Mouse (Mus musculus): ENCODE results near the gene Errfi1. TPM values are rescaled to one million over a fixed set of nuclear protein-coding genes. Genes with fewer than 3 reads are reported as not detected.
A peak's percentile ranks its signal among the peaks of the same experiment; 100 is the strongest.

Gene Errfi1
- total and polyA plus RNA-seq, 3 experiments, result 2.1 to 2.7 TPM; not detected in 1

DNA sequence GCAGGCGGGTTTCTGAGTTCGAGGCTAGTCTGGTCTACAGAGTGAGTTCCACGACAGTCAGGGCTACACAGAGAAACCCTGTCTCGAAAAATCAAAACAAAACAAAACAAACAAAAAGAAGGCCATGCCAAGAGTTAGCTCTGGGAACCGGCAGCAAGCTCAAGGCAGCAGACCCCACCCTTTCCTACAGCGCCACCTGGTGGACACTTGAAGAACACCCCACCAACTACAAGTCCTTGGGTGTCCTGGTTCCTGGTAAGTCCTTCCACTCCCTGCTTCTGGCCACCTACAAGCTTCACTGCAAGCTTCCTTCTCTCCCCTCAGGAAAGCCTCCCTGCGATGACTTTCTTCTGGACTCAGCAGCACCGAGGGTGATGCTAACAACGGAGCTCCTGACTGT, 47.9 kb downstream of the Errfi1 start (continued):
- TF ChIP-seq UBTF (IDR thresholded peaks at IDR 0.05; ENCODE audit: borderline replicate concordance, insufficient read depth, low read depth, low read length) (no peak), HCFC1 (IDR thresholded peaks at IDR 0.05; ENCODE audit: low read depth, low read length) (no peak), CTCF (IDR thresholded peaks at IDR 0.05 in 2 of 3, conservative IDR thresholded peaks at IDR 0.05 in 1 of 3; ENCODE audit: control insufficient read depth in 1 of 3, insufficient read depth in 1 of 3, low read depth in 2 of 3, low read length in 3 of 3, poor library complexity in 1 of 3, severe bottlenecking in 1 of 3) (peak; percentile 78 to 97 (median 90)), NRF1 (IDR thresholded peaks at IDR 0.05; ENCODE audit: insufficient read depth, low read depth, low read length, poor library complexity, severe bottlenecking) (no peak), MXI1 (IDR thresholded peaks at IDR 0.05; ENCODE audit: low read depth, low read length) (no peak), POLR2AphosphoS5 (IDR thresholded peaks at IDR 0.05; ENCODE audit: borderline replicate concordance, low read depth, low read length) (no peak), MEF2A (IDR thresholded peaks at IDR 0.05; ENCODE audit: extremely low read depth, insufficient replicate concordance, low read depth, low read length, poor library complexity, severe bottlenecking) (no peak), ETS1 (IDR thresholded peaks at IDR 0.05; ENCODE audit: low read depth, low read length) (no peak)

GRCm38 (mm10) chr4:150902062-150902461, 48.3 kb downstream of the Errfi1 start:
- H3K9me3 ChIP-seq (replicated peaks; ENCODE audit: insufficient read depth, low read length), result no peaks in the 10 kb centered on the region
- H3K4me3 ChIP-seq (ENCODE audit: control insufficient read depth in 1 of 2, insufficient read depth in 1 of 2, low read depth in 2 of 2, low read length in 2 of 2), result no peak overlapping the region
- no peaks in the 10 kb centered on the region for H3K27me3 ChIP-seq (ENCODE audit: control insufficient read depth in 1 of 2, insufficient read depth in 2 of 2, low read length in 2 of 2)
- no peaks in the 10 kb centered on the region for H3K4me1 ChIP-seq (ENCODE audit: control insufficient read depth in 1 of 2, insufficient read depth in 2 of 2, low read length in 2 of 2)
- H3K27ac ChIP-seq (ENCODE audit: control insufficient read depth, low read depth, low read length), result no peak overlapping the region
- no peak for DNase-seq (ENCODE audit: low read depth, low spot score)
- peaks cover 0 to 7% of the 10 kb centered on the region in 2 experiments; a peak in 2 of 4 replicates for H3K36me3 ChIP-seq (ENCODE audit: control insufficient read depth in 1 of 2, insufficient read depth in 2 of 2, low read length in 2 of 2)
- no peaks in the 10 kb centered on the region; the same call in 1 of the 2 replicates for H3K79me2 ChIP-seq (ENCODE audit: control insufficient read depth, insufficient read depth, low read length, poor library complexity)
- no peak overlapping the region for H3K9ac ChIP-seq (ENCODE audit: control insufficient read depth, low read depth, low read length, poor library complexity, severe bottlenecking)
- TF ChIP-seq MEF2A (IDR thresholded peaks at IDR 0.05; ENCODE audit: extremely low read depth, insufficient replicate concordance, low read depth, low read length, poor library complexity, severe bottlenecking) (no peak), MXI1 (IDR thresholded peaks at IDR 0.05; ENCODE audit: low read depth, low read length) (no peak), EP300 (IDR thresholded peaks at IDR 0.05; ENCODE audit: low read depth in 1 of 2, low read length in 2 of 2) (no peak), ZC3H11A (IDR thresholded peaks at IDR 0.05; ENCODE audit: low read depth, low read length) (no peak), MAZ (IDR thresholded peaks at IDR 0.05; ENCODE audit: low read depth, low read length) (no peak), JUND (IDR thresholded peaks at IDR 0.05; ENCODE audit: low read depth, low read length) (no peak), ELF1 (IDR thresholded peaks at IDR 0.05; ENCODE audit: low read depth, low read length) (no peak), POLR2AphosphoS5 (IDR thresholded peaks at IDR 0.05; ENCODE audit: borderline replicate concordance, low read depth, low read length) (no peak), MAFK (IDR thresholded peaks at IDR 0.05; ENCODE audit: borderline replicate concordance, low read depth, low read length) (no peak), BHLHE40 (IDR thresholded peaks at IDR 0.05; ENCODE audit: borderline replicate concordance, low read depth, low read length) (no peak), GABPA (IDR thresholded peaks at IDR 0.05; ENCODE audit: low read depth, low read length) (no peak), GATA1 (IDR thresholded peaks at IDR 0.05; ENCODE audit: low read depth, low read length) (no peak), RCOR1 (IDR thresholded peaks at IDR 0.05; ENCODE audit: low read depth, low read length) (no peak), NELFE (IDR thresholded peaks at IDR 0.05; ENCODE audit: low read depth, low read length) (no peak), NRF1 (IDR thresholded peaks at IDR 0.05; ENCODE audit: insufficient read depth, low read depth, low read length, poor library complexity, severe bottlenecking) (no peak), POLR2A (IDR thresholded peaks at IDR 0.05; ENCODE audit: control insufficient read depth in 1 of 2, insufficient read depth in 1 of 2, low read depth in 1 of 2, low read length in 2 of 2, poor library complexity in 1 of 2) (no peak), CHD1 (IDR thresholded peaks at IDR 0.05; ENCODE audit: low read depth, low read length) (no peak), CTCF (IDR thresholded peaks at IDR 0.05 in 2 of 3, conservative IDR thresholded peaks at IDR 0.05 in 1 of 3; ENCODE audit: control insufficient read depth in 1 of 3, insufficient read depth in 1 of 3, low read depth in 2 of 3, low read length in 3 of 3, poor library complexity in 1 of 3, severe bottlenecking in 1 of 3) (no peak), ZMIZ1 (IDR thresholded peaks at IDR 0.05; ENCODE audit: low read depth, low read length) (no peak), SMC3 (IDR thresholded peaks at IDR 0.05; ENCODE audit: low read depth, low read length) (no peak)
